In genomic region chr2:32896507-32897147, GRCm38 (mm10) we compare ENCODE assay signal across 8 mouse cellular contexts. TPM values are rescaled to one million over a fixed set of nuclear protein-coding genes. Genes with fewer than 3 reads are reported as not detected.
A peak's percentile ranks its signal among the peaks of the same experiment; 100 is the strongest.
DNase-seq lines count a peak whose midpoint lies in the region; ATAC-seq and TF ChIP-seq lines count a peak whose summit lies in the region.

No protein-coding gene starts in this region.

- H3K27me3 ChIP-seq in liver, embryonic 16.5 days (ENCODE audit: control insufficient read depth, insufficient read depth, low read depth, low read length): no peaks in the 10 kb centered on the region
- no peaks in the 10 kb centered on the region for H3K27me3 ChIP-seq in forebrain, embryonic 12.5 days
- H3K27me3 ChIP-seq in myocyte (ENCODE audit: control insufficient read depth, insufficient read depth, insufficient read length): no peaks in the 10 kb centered on the region

- H3ac ChIP-seq in myocyte (ENCODE audit: control insufficient read depth, insufficient read length): no peak overlapping the region

- H3K27ac ChIP-seq in liver, embryonic 16.5 days (ENCODE audit: low read length): 0 out of 2 replicates have a peak overlapping the region, but pooled peaks have one; percentile 45
- H3K27ac ChIP-seq in forebrain, embryonic 12.5 days: peak overlapping the region; percentile 14

- H3K79me2 ChIP-seq in myocyte (ENCODE audit: control insufficient read depth, insufficient read depth): peaks cover 90% of the 10 kb centered on the region

- ATAC-seq in frontal cortex, adult (ENCODE audit: low TSS enrichment): peak; percentile 47
- ATAC-seq in liver, embryonic 16.5 days (ENCODE audit: low read depth): no peak
- peak; percentile 53; the same call in 1 of the 2 replicates for ATAC-seq in forebrain, embryonic 12.5 days (ENCODE audit: low FRiP score)

- no peak for DNase-seq in frontal cortex, postnatal 14 days (ENCODE audit: low spot score in 2 of 2)
- DNase-seq in liver: no peak
- no peak for DNase-seq in thymus, postnatal 4 days
- no peak for DNase-seq in left cerebral cortex, adult 9 months (ENCODE audit: low spot score in 2 of 2)

- H3K4me1 ChIP-seq in liver, embryonic 16.5 days (ENCODE audit: control insufficient read depth, low read depth, low read length): peaks cover 23% of the 10 kb centered on the region
- H3K4me1 ChIP-seq in forebrain, embryonic 12.5 days: peaks cover 25% of the 10 kb centered on the region

- H3K4me3 ChIP-seq in liver, embryonic 16.5 days (ENCODE audit: low read depth, low read length): no peak overlapping the region
- H3K4me3 ChIP-seq in forebrain, embryonic 12.5 days (replicated peaks): no peak overlapping the region
- no peak overlapping the region for H3K4me3 ChIP-seq in myocyte

- H3K36me3 ChIP-seq in liver, embryonic 16.5 days (ENCODE audit: control insufficient read depth, insufficient read depth): no peaks in the 10 kb centered on the region
- no peaks in the 10 kb centered on the region for H3K36me3 ChIP-seq in forebrain, embryonic 12.5 days (replicated peaks)
- H3K36me3 ChIP-seq in myocyte (ENCODE audit: control insufficient read depth, insufficient read depth): peaks cover 12% of the 10 kb centered on the region

- whole genome bisulfite sequencing in liver, embryonic 16.5 days (ENCODE audit: insufficient replicate concordance): 61% methylated on average over 10 of the region's 10 CpGs
- WGBS in forebrain, embryonic 12.5 days: 52% methylated on average over 10 of the region's 10 CpGs

- no peak for TF ChIP-seq POLR2A in myocyte (IDR thresholded peaks at IDR 0.05; ENCODE audit: insufficient read length, low read depth)

- H3K9ac ChIP-seq in liver, embryonic 16.5 days (ENCODE audit: low read depth, low read length): no peak overlapping the region
- no peak overlapping the region for H3K9ac ChIP-seq in forebrain, embryonic 12.5 days

- no peak overlapping the region for H3K4me2 ChIP-seq in liver, embryonic 16.5 days (ENCODE audit: low read depth, low read length)
- H3K4me2 ChIP-seq in forebrain, embryonic 12.5 days: no peak overlapping the region
- H3K4me2 ChIP-seq in myocyte (ENCODE audit: low read depth): peak overlapping the region; percentile 61

- H3K9me3 ChIP-seq in liver, embryonic 16.5 days (replicated peaks; ENCODE audit: control insufficient read depth, low read length): no peaks in the 10 kb centered on the region
- no peaks in the 10 kb centered on the region for H3K9me3 ChIP-seq in forebrain, embryonic 12.5 days

TF ChIP-seq in myocyte, 11 proteins besides CTCF, POLR2A, EP300 and RAD21:
- TF ChIP-seq TCF12 (IDR thresholded peaks at IDR 0.05; ENCODE audit: insufficient read depth, poor library complexity, severe bottlenecking) (no peak), POLR2AphosphoS2 (IDR thresholded peaks at IDR 0.05; ENCODE audit: insufficient read length, low read depth) (no peak), MYOD1 (IDR thresholded peaks at IDR 0.05; ENCODE audit: control insufficient read depth in 1 of 3, insufficient read length in 2 of 3, low read depth in 2 of 3) (peak in 1 of 3 experiments; percentile 0), E2F4 (IDR thresholded peaks at IDR 0.05; ENCODE audit: insufficient read depth) (no peak)

RNA-seq across cellular contexts. Expression of gene Fam129b, which starts 20.7 kb away (rescaled TPM):
- polyA plus RNA-seq in liver, embryonic 16.5 days (2015; fragmentation: Nextera tagmentation; extraction: Ambion mirVana): 9.4 and 11.9 TPM in 2 replicates
- 24.6 and 27.3 TPM in 2 replicates for polyA plus RNA-seq in forebrain, embryonic 12.5 days (2016; fragmentation: Nextera tagmentation; extraction: Ambion mirVana)
- polyA plus RNA-seq in myocyte (2012; fragmentation: generic; extraction: Trizol): 204 TPM

RNA-seq across cellular contexts. Expression of gene Stxbp1, which starts 49.6 kb away (rescaled TPM):
- 2.6 and 2.9 TPM in 2 replicates for polyA plus RNA-seq in liver, embryonic 16.5 days (2015; fragmentation: Nextera tagmentation; extraction: Ambion mirVana)
- 68.5 and 73.5 TPM in 2 replicates for polyA plus RNA-seq in forebrain, embryonic 12.5 days (2016; fragmentation: Nextera tagmentation; extraction: Ambion mirVana)
- 32.2 TPM for polyA plus RNA-seq in myocyte (2012; fragmentation: generic; extraction: Trizol)
